Mouse (Mus musculus): Measurements from ENCODE around the gene C1ql1. TPM values are rescaled to one million over a fixed set of nuclear protein-coding genes. Genes with fewer than 3 reads are reported as not detected.

The C1ql1 gene
- polyA plus RNA-seq (2014; fragmentation: Nextera tagmentation; extraction: Ambion mirVana), result 6.7 and 8.3 TPM in 2 replicates

GRCm38 (mm10) chr11:102946265-102946991, at the start of gene C1ql1:
Gene C1ql1, minus strand, starts transcription at chr11:102946688.
- Histone ChIP-seq H3K27ac (ENCODE audit: low read depth, low read length) (no peak within 1 kb of the TSS), H3K9me3 (ENCODE audit: control insufficient read depth, low read length) (no peaks in the 10 kb centered on the region), H3K36me3 (ENCODE audit: control insufficient read depth, insufficient read depth, low read length) (no peaks in the 10 kb centered on the region), H3K27me3 (ENCODE audit: control insufficient read depth, insufficient read depth, low read length) (peaks cover 86% of the 10 kb centered on the region), H3K9ac (ENCODE audit: low read depth, low read length) (peak within 1 kb of the TSS; percentile 52; the same call in 1 of the 2 replicates), H3K4me2 (replicated peaks; ENCODE audit: low read depth, low read length) (peak within 1 kb of the TSS; percentile 69), H3K4me3 (ENCODE audit: low read length) (peak within 1 kb of the TSS; percentile 37), H3K4me1 (ENCODE audit: control insufficient read depth, insufficient read depth, low read length) (peaks cover 33% of the 10 kb centered on the region)
- WGBS, result under 1% methylated on average over 70 of the region's 87 CpGs
- peak; percentile 88 for ATAC-seq (ENCODE audit: low FRiP score, low TSS enrichment)

- H3K27ac ChIP-seq (ENCODE audit: low read depth, low read length), result no peak overlapping the region
- no peak overlapping the region for H3K4me2 ChIP-seq (replicated peaks; ENCODE audit: low read depth, low read length)
- peaks cover 14% of the 10 kb centered on the region for H3K27me3 ChIP-seq (ENCODE audit: control insufficient read depth, insufficient read depth, low read length)
- H3K9me3 ChIP-seq (ENCODE audit: control insufficient read depth, low read length), result no peaks in the 10 kb centered on the region
- no peak overlapping the region for H3K4me3 ChIP-seq (ENCODE audit: low read length)
- no peak for ATAC-seq (ENCODE audit: low FRiP score, low TSS enrichment)
- no peak overlapping the region for H3K9ac ChIP-seq (ENCODE audit: low read depth, low read length)
- 63% methylated on average over 18 of the region's 18 CpGs for WGBS
- H3K36me3 ChIP-seq (ENCODE audit: control insufficient read depth, insufficient read depth, low read length), result peaks cover 63% of the 10 kb centered on the region
- peaks cover 16% of the 10 kb centered on the region for H3K4me1 ChIP-seq (ENCODE audit: control insufficient read depth, insufficient read depth, low read length)
Measured at GRCm38 (mm10) chr11:102994952-102995351, 48.5 kb upstream of the C1ql1 start.

- Histone ChIP-seq H3K9ac (ENCODE audit: low read depth, low read length) (no peak overlapping the region), H3K4me3 (ENCODE audit: low read length) (no peak overlapping the region), H3K27ac (ENCODE audit: low read depth, low read length) (no peak overlapping the region), H3K36me3 (ENCODE audit: control insufficient read depth, insufficient read depth, low read length) (peaks cover 49% of the 10 kb centered on the region), H3K9me3 (ENCODE audit: control insufficient read depth, low read length) (no peaks in the 10 kb centered on the region), H3K4me2 (replicated peaks; ENCODE audit: low read depth, low read length) (no peak overlapping the region), H3K27me3 (ENCODE audit: control insufficient read depth, insufficient read depth, low read length) (peaks cover 27% of the 10 kb centered on the region), H3K4me1 (ENCODE audit: control insufficient read depth, insufficient read depth, low read length) (peaks cover 16% of the 10 kb centered on the region)
- 61% methylated on average over 17 of the region's 17 CpGs for WGBS
- ATAC-seq (ENCODE audit: low FRiP score, low TSS enrichment), result no peak
Measured at GRCm38 (mm10) chr11:102993420-102994029, 47.0 kb upstream of the C1ql1 start.

- no peak overlapping the region for H3K4me3 ChIP-seq (ENCODE audit: low read length)
- no peak overlapping the region for H3K4me2 ChIP-seq (replicated peaks; ENCODE audit: low read depth, low read length)
- H3K27me3 ChIP-seq (ENCODE audit: control insufficient read depth, insufficient read depth, low read length), result peaks cover 28% of the 10 kb centered on the region
- H3K36me3 ChIP-seq (ENCODE audit: control insufficient read depth, insufficient read depth, low read length), result peaks cover 43% of the 10 kb centered on the region
- peak; percentile 53; the same call in 1 of the 2 replicates for ATAC-seq (ENCODE audit: low FRiP score, low TSS enrichment)
- H3K9ac ChIP-seq (ENCODE audit: low read depth, low read length), result no peak overlapping the region
- H3K4me1 ChIP-seq (ENCODE audit: control insufficient read depth, insufficient read depth, low read length), result peaks cover 16% of the 10 kb centered on the region
- 7% methylated on average over 5 of the region's 5 CpGs for WGBS
- H3K9me3 ChIP-seq (ENCODE audit: control insufficient read depth, low read length), result no peaks in the 10 kb centered on the region
- no peak overlapping the region for H3K27ac ChIP-seq (ENCODE audit: low read depth, low read length)
Measured at GRCm38 (mm10) chr11:102992940-102993339, 46.5 kb upstream of the C1ql1 start.

- no peaks in the 10 kb centered on the region for H3K9me3 ChIP-seq (ENCODE audit: control insufficient read depth, low read length)
- H3K27ac ChIP-seq (ENCODE audit: low read depth, low read length), result no peak overlapping the region; the same call in 1 of the 2 replicates
- peaks cover 31% of the 10 kb centered on the region for H3K36me3 ChIP-seq (ENCODE audit: control insufficient read depth, insufficient read depth, low read length)
- WGBS, result under 1% methylated on average over 16 of the region's 16 CpGs
- peaks cover 16% of the 10 kb centered on the region for H3K4me1 ChIP-seq (ENCODE audit: control insufficient read depth, insufficient read depth, low read length)
- peaks cover 28% of the 10 kb centered on the region for H3K27me3 ChIP-seq (ENCODE audit: control insufficient read depth, insufficient read depth, low read length)
- 0 out of 2 replicates have a peak, but pooled peaks have one; percentile 10 for ATAC-seq (ENCODE audit: low FRiP score, low TSS enrichment)
- H3K9ac ChIP-seq (ENCODE audit: low read depth, low read length), result peak overlapping the region; percentile 34; the same call in 1 of the 2 replicates
- peak overlapping the region; percentile 21 for H3K4me3 ChIP-seq (ENCODE audit: low read length)
- peak overlapping the region; percentile 45 for H3K4me2 ChIP-seq (replicated peaks; ENCODE audit: low read depth, low read length)
Measured at GRCm38 (mm10) chr11:102991681-102992080, 45.2 kb upstream of the C1ql1 start.

- Histone ChIP-seq H3K27me3 (ENCODE audit: control insufficient read depth, insufficient read depth, low read length) (peaks cover 28% of the 10 kb centered on the region), H3K9me3 (ENCODE audit: control insufficient read depth, low read length) (no peaks in the 10 kb centered on the region), H3K4me2 (replicated peaks; ENCODE audit: low read depth, low read length) (peak overlapping the region; percentile 85), H3K27ac (ENCODE audit: low read depth, low read length) (no peak overlapping the region), H3K36me3 (ENCODE audit: control insufficient read depth, insufficient read depth, low read length) (peaks cover 16% of the 10 kb centered on the region), H3K4me3 (ENCODE audit: low read length) (peak overlapping the region; percentile 44), H3K9ac (ENCODE audit: low read depth, low read length) (0 out of 2 replicates have a peak overlapping the region, but pooled peaks have one; percentile 40), H3K4me1 (ENCODE audit: control insufficient read depth, insufficient read depth, low read length) (peaks cover 16% of the 10 kb centered on the region)
- peak; percentile 30; the same call in 1 of the 2 replicates for ATAC-seq (ENCODE audit: low FRiP score, low TSS enrichment)
- 2% methylated on average over 29 of the region's 29 CpGs for WGBS
Measured at GRCm38 (mm10) chr11:102990152-102990663, 43.7 kb upstream of the C1ql1 start.

GRCm38 (mm10) chr11:102989641-102990151, 43.2 kb upstream of the C1ql1 start:
- H3K4me1 ChIP-seq (ENCODE audit: control insufficient read depth, insufficient read depth, low read length), result peaks cover 16% of the 10 kb centered on the region
- 5% methylated on average over 28 of the region's 28 CpGs for WGBS
- H3K27me3 ChIP-seq (ENCODE audit: control insufficient read depth, insufficient read depth, low read length), result peaks cover 28% of the 10 kb centered on the region
- no peak for ATAC-seq (ENCODE audit: low FRiP score, low TSS enrichment)
- peak overlapping the region; percentile 85 for H3K4me2 ChIP-seq (replicated peaks; ENCODE audit: low read depth, low read length)
- H3K9me3 ChIP-seq (ENCODE audit: control insufficient read depth, low read length), result no peaks in the 10 kb centered on the region
- H3K9ac ChIP-seq (ENCODE audit: low read depth, low read length), result 0 out of 2 replicates have a peak overlapping the region, but pooled peaks have one; percentile 40
- no peak overlapping the region for H3K27ac ChIP-seq (ENCODE audit: low read depth, low read length)
- H3K36me3 ChIP-seq (ENCODE audit: control insufficient read depth, insufficient read depth, low read length), result peaks cover 11% of the 10 kb centered on the region
- H3K4me3 ChIP-seq (ENCODE audit: low read length), result peak overlapping the region; percentile 44

GRCm38 (mm10) chr11:102985160-102985559, 38.7 kb upstream of the C1ql1 start:
- ATAC-seq (ENCODE audit: low FRiP score, low TSS enrichment), result no peak
- WGBS, result 30% methylated on average over 6 of the region's 6 CpGs
- Histone ChIP-seq H3K9me3 (ENCODE audit: control insufficient read depth, low read length) (no peaks in the 10 kb centered on the region), H3K27me3 (ENCODE audit: control insufficient read depth, insufficient read depth, low read length) (peaks cover 14% of the 10 kb centered on the region), H3K4me2 (replicated peaks; ENCODE audit: low read depth, low read length) (no peak overlapping the region), H3K36me3 (ENCODE audit: control insufficient read depth, insufficient read depth, low read length) (no peaks in the 10 kb centered on the region), H3K27ac (ENCODE audit: low read depth, low read length) (no peak overlapping the region), H3K9ac (ENCODE audit: low read depth, low read length) (no peak overlapping the region), H3K4me3 (ENCODE audit: low read length) (no peak overlapping the region), H3K4me1 (ENCODE audit: control insufficient read depth, insufficient read depth, low read length) (peaks cover 2% of the 10 kb centered on the region; the same call in 1 of the 2 replicates)
